Mouse (Mus musculus): ENCODE measurements around the gene Akr1b8.
"Not testable (repeated sequence)": the region's sequence is repeated elsewhere in the genome, so short reads cannot be mapped to it uniquely, and the experiment has no call there.

DNA sequence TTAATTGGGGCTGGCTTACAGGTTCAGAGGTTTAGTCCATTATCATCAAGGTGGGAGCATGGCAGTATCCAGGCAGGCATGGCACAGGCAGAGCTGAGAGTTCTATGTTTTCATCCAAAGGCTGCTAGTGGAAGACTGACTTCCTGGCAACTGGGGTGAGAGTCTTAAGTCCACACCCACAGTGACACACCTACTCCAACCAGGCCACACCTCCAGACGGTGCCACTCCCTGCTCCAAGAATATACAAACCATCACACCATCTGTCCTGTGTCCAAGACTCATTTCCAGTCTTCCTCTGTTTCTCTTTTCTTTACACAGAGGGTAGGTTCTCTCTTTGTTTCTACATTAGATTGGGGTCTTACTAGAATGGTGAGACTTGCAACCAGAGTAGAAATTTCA, 59.5 kb downstream of the Akr1b8 start:
- TF ChIP-seq ZC3H11A (IDR thresholded peaks at IDR 0.05; ENCODE audit: borderline replicate concordance, low read depth, low read length); HCFC1 (IDR thresholded peaks at IDR 0.05; ENCODE audit: borderline replicate concordance, insufficient read depth, low read length): not testable (repeated sequence)

Data from ES-E14 (cell line).